Mouse (Mus musculus) small intestine, adult 2 months (tissue): ENCODE measurements around the gene Gucy2c. TPM values are rescaled to one million over a fixed set of nuclear protein-coding genes. Genes with fewer than 3 reads are reported as not detected.

Experiments
- H3K27ac ChIP-seq: fragments of 200-500 bp; 2 replicates; pipeline ENCODE4 v1.5.1; 2012; ENCODE audit warnings: low read depth, low read length, control low read depth, inconsistent platforms; ENCODE audit not compliant: insufficient read depth
- H3K27me3 ChIP-seq: fragments of 200-500 bp; 2 replicates; pipeline ENCODE4 v1.6.1; 2012; ENCODE audit warnings: mild to moderate bottlenecking, moderate library complexity, low read length, inconsistent platforms; ENCODE audit not compliant: control insufficient read depth, insufficient read depth
- H3K36me3 ChIP-seq: fragments of 200-500 bp; 2 replicates; pipeline ENCODE4 v1.6.1; 2012; ENCODE audit warnings: mild to moderate bottlenecking, low read length, control low read depth, inconsistent platforms; ENCODE audit not compliant: control insufficient read depth, insufficient read depth
- H3K4me1 ChIP-seq: fragments of 200-500 bp; 2 replicates; pipeline ENCODE4 v1.6.1; 2012; ENCODE audit warnings: low read length, inconsistent platforms, mixed read lengths; ENCODE audit not compliant: control insufficient read depth, insufficient read depth, insufficient read length
- H3K4me3 ChIP-seq: fragments of 200-500 bp; 2 replicates; pipeline ENCODE4 v1.5.1; 2012; ENCODE audit warnings: low read depth, mild to moderate bottlenecking, control low read depth, inconsistent platforms, low read length, moderate library complexity
- CTCF ChIP-seq: fragments of 200-500 bp; IDR thresholded peaks from 2 replicates; pipeline ENCODE4 v1.5.1; 2012; ENCODE audit warnings: low read depth, mild to moderate bottlenecking, control low read depth, inconsistent platforms, low read length, moderate library complexity, mixed read lengths; ENCODE audit not compliant: insufficient replicate concordance, insufficient read length; ENCODE audit errors: extremely low read depth
- POLR2A ChIP-seq: fragments of 200-500 bp; IDR thresholded peaks from 2 replicates; pipeline ENCODE4 v1.6.1; 2012; ENCODE audit warnings: low read depth, mild to moderate bottlenecking, control low read depth, inconsistent platforms, low read length, moderate library complexity
- WGBS: fragments of 180-500 bp; shearing (Covaris S2); methylation state at CpG from one replicate; pipeline ENCODE4 v1.1.7; 2018; 5-methylcytosine and 5-hydroxymethylcytosine counted together
- polyA plus RNA-seq: library from polyadenylated mRNA; depleted of rRNA; stranded (reverse); fragments of >200 nt; gene quantifications from 2 replicates; pipeline ENCODE4 v1.2.3, GENCODE M21; 2012

The Gucy2c gene
- polyA plus RNA-seq, 1 experiment, result 69.2 TPM

- no peak overlapping the region for H3K4me3 ChIP-seq
- H3K27me3 ChIP-seq, result no peaks in the 10 kb centered on the region
- H3K4me1 ChIP-seq, result no peaks in the 10 kb centered on the region
- no peak overlapping the region for H3K27ac ChIP-seq
- TF ChIP-seq POLR2A, result no peak
- no peak for TF ChIP-seq CTCF
- H3K36me3 ChIP-seq, result peaks cover 76% of the 10 kb centered on the region
- WGBS, result 96% methylated on average over 21 of the region's 21 CpGs
Observed at GRCm38 (mm10) chr6:136820381-136820780, 38.8 kb upstream of the Gucy2c start.

- H3K27me3 ChIP-seq, result no peaks in the 10 kb centered on the region
- H3K4me3 ChIP-seq, result no peak overlapping the region
- no peaks in the 10 kb centered on the region; the same call in 1 of the 2 replicates for H3K4me1 ChIP-seq
- WGBS, result 91% methylated on average over 3 of the region's 3 CpGs
- TF ChIP-seq CTCF (no peak), POLR2A (no peak)
- peaks cover 75% of the 10 kb centered on the region for H3K36me3 ChIP-seq
- no peak overlapping the region for H3K27ac ChIP-seq
Observed at GRCm38 (mm10) chr6:136817549-136817948, 36.0 kb upstream of the Gucy2c start.

- 92% methylated on average over 21 of the region's 21 CpGs for WGBS
- no peaks in the 10 kb centered on the region for H3K27me3 ChIP-seq
- TF ChIP-seq POLR2A, result no peak
- TF ChIP-seq CTCF, result no peak
- H3K4me3 ChIP-seq, result no peak overlapping the region
- no peak overlapping the region for H3K27ac ChIP-seq
- peaks cover 68% of the 10 kb centered on the region for H3K36me3 ChIP-seq
- H3K4me1 ChIP-seq, result peaks cover 5% of the 10 kb centered on the region
Observed at GRCm38 (mm10) chr6:136816826-136817225, 35.3 kb upstream of the Gucy2c start.

- no peak overlapping the region for H3K27ac ChIP-seq
- WGBS, result 88% methylated on average over 7 of the region's 7 CpGs
- peaks cover 10% of the 10 kb centered on the region for H3K4me1 ChIP-seq
- H3K36me3 ChIP-seq, result peaks cover 55% of the 10 kb centered on the region
- H3K4me3 ChIP-seq, result no peak overlapping the region
- H3K27me3 ChIP-seq, result no peaks in the 10 kb centered on the region
- TF ChIP-seq CTCF (no peak), POLR2A (no peak)
Observed at GRCm38 (mm10) chr6:136815381-136815780, 33.8 kb upstream of the Gucy2c start.

- Histone ChIP-seq H3K4me3 (no peak overlapping the region), H3K36me3 (peaks cover 44% of the 10 kb centered on the region), H3K4me1 (peaks cover 19% of the 10 kb centered on the region), H3K27ac (no peak overlapping the region), H3K27me3 (no peaks in the 10 kb centered on the region)
- TF ChIP-seq CTCF (no peak), POLR2A (no peak)
- 15% methylated on average over 4 of the region's 4 CpGs for WGBS
Observed at GRCm38 (mm10) chr6:136813117-136813516, 31.6 kb upstream of the Gucy2c start.

- H3K4me1 ChIP-seq, result peaks cover 21% of the 10 kb centered on the region
- peak overlapping the region; percentile 22 for H3K27ac ChIP-seq
- H3K36me3 ChIP-seq, result peaks cover 27% of the 10 kb centered on the region
- WGBS, result 34% methylated on average over 10 of the region's 10 CpGs
- TF ChIP-seq POLR2A (no peak), CTCF (no peak)
- peak overlapping the region; percentile 24; the same call in 1 of the 2 replicates for H3K4me3 ChIP-seq
- no peaks in the 10 kb centered on the region for H3K27me3 ChIP-seq
Observed at GRCm38 (mm10) chr6:136811196-136811595, 29.6 kb upstream of the Gucy2c start.

- Histone ChIP-seq H3K36me3 (peaks cover 17% of the 10 kb centered on the region), H3K4me1 (peaks cover 25% of the 10 kb centered on the region), H3K27me3 (no peaks in the 10 kb centered on the region), H3K4me3 (peak overlapping the region; percentile 57), H3K27ac (peak overlapping the region; percentile 74)
- WGBS, result 20% methylated on average over 13 of the region's 13 CpGs
- no peak for TF ChIP-seq POLR2A
- no peak for TF ChIP-seq CTCF
Observed at GRCm38 (mm10) chr6:136809673-136810072, 28.1 kb upstream of the Gucy2c start.

GRCm38 (mm10) chr6:136809077-136809476, 27.5 kb upstream of the Gucy2c start:
- WGBS, result 3% methylated on average over 14 of the region's 14 CpGs
- Histone ChIP-seq H3K27ac (peak overlapping the region; percentile 87), H3K27me3 (no peaks in the 10 kb centered on the region), H3K4me3 (peak overlapping the region; percentile 91), H3K36me3 (peaks cover 11% of the 10 kb centered on the region), H3K4me1 (peaks cover 25% of the 10 kb centered on the region; the same call in 1 of the 2 replicates)
- TF ChIP-seq CTCF (no peak), POLR2A (no peak)
